Mouse (Mus musculus) small intestine, adult 2 months (tissue): ENCODE results near the gene Samd4b. TPM values are rescaled to one million over a fixed set of nuclear protein-coding genes. Genes with fewer than 3 reads are reported as not detected.
"Not testable (repeated sequence)": the region's sequence is repeated elsewhere in the genome, so short reads cannot be mapped to it uniquely, and the experiment has no call there.

ENCODE experiments used
- H3K27ac ChIP-seq: fragments of 200-500 bp; 2 replicates; pipeline ENCODE4 v1.5.1; 2012; ENCODE audit warnings: low read depth, low read length, control low read depth, inconsistent platforms; ENCODE audit not compliant: insufficient read depth
- H3K27me3 ChIP-seq: fragments of 200-500 bp; 2 replicates; pipeline ENCODE4 v1.6.1; 2012; ENCODE audit warnings: mild to moderate bottlenecking, moderate library complexity, low read length, inconsistent platforms; ENCODE audit not compliant: control insufficient read depth, insufficient read depth
- H3K36me3 ChIP-seq: fragments of 200-500 bp; 2 replicates; pipeline ENCODE4 v1.6.1; 2012; ENCODE audit warnings: mild to moderate bottlenecking, low read length, control low read depth, inconsistent platforms; ENCODE audit not compliant: control insufficient read depth, insufficient read depth
- H3K4me1 ChIP-seq: fragments of 200-500 bp; 2 replicates; pipeline ENCODE4 v1.6.1; 2012; ENCODE audit warnings: low read length, inconsistent platforms, mixed read lengths; ENCODE audit not compliant: control insufficient read depth, insufficient read depth, insufficient read length
- H3K4me3 ChIP-seq: fragments of 200-500 bp; 2 replicates; pipeline ENCODE4 v1.5.1; 2012; ENCODE audit warnings: low read depth, mild to moderate bottlenecking, control low read depth, inconsistent platforms, low read length, moderate library complexity
- CTCF ChIP-seq: fragments of 200-500 bp; IDR thresholded peaks from 2 replicates; pipeline ENCODE4 v1.5.1; 2012; ENCODE audit warnings: low read depth, mild to moderate bottlenecking, control low read depth, inconsistent platforms, low read length, moderate library complexity, mixed read lengths; ENCODE audit not compliant: insufficient replicate concordance, insufficient read length; ENCODE audit errors: extremely low read depth
- POLR2A ChIP-seq: fragments of 200-500 bp; IDR thresholded peaks from 2 replicates; pipeline ENCODE4 v1.6.1; 2012; ENCODE audit warnings: low read depth, mild to moderate bottlenecking, control low read depth, inconsistent platforms, low read length, moderate library complexity
- WGBS: fragments of 180-500 bp; shearing (Covaris S2); methylation state at CpG from one replicate; pipeline ENCODE4 v1.1.7; 2018; 5-methylcytosine and 5-hydroxymethylcytosine counted together
- polyA plus RNA-seq: library from polyadenylated mRNA; depleted of rRNA; stranded (reverse); fragments of >200 nt; gene quantifications from 2 replicates; pipeline ENCODE4 v1.2.3, GENCODE M21; 2012

Samd4b gene
- polyA plus RNA-seq, 1 experiment, result 82.0 TPM

DNA sequence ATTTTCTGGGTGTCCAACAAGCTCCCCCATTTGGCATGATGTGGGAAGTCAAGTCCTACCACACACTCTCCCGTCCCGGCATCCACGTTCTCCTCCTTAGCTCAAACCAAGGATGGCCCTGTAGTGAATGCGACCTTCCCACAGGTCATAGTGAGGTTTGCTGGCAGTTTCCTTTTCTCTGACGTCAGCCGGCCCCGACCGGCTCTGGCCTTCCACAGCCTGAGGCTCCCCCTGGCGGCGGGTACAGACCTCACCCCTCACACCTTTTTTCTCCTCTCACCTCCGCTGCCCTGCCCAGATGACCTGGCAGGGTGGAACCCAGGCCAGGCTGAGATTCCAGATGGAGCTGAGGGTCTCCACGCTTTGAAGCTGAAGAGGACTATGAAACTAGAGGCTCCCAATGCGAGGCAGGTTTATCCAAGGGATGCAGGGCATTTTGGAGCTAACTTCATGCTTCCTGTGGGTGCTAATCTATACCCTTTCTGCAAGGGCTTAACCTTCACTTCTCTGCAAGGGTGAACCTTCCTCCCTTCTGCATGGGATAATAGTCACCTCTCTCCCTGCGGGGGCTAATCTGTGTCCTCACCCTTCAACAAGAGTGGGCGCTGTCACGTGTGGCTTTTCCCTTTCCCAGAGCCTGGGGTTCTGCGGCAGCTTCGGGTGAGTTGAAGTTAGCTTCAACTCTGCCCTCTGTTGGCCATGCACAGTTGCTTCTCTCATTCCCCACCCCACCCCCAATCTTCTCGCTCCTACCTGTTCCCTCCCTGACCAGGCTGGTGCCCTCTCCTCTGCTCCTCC is 69.8 kb downstream of the Samd4b start:
- no peaks in the 10 kb centered on the region for H3K36me3 ChIP-seq
- H3K27me3 ChIP-seq, result no peaks in the 10 kb centered on the region
- H3K4me3 ChIP-seq, result no peak overlapping the region
- WGBS, result 3% methylated on average over 19 of the region's 19 CpGs
- no peaks in the 10 kb centered on the region; the same call in 1 of the 2 replicates for H3K4me1 ChIP-seq
- TF ChIP-seq POLR2A, result no peak
- TF ChIP-seq CTCF, result peak; percentile 87
- H3K27ac ChIP-seq, result no peak overlapping the region

DNA sequence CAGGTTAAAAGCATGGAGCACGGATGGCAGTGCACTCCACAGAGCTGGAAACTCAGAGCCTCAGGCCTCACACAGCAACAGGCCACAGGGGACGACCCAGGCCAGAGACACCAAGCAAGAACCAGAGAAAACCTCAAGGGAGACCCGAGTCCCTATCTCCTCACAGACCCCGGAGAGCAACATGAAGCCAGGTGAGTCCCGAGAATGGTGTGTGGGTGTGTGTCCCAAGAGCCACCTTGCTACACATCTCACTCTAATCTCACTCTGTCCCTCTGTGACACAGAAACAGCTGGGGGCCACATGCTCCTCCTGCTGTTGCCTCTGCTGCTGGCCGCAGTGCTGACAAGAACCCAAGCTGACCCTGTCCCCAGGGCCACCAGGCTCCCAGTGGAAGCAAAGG is 75.4 kb downstream of the Samd4b start, which contains the start of gene Ifnl3:
Ifnl3 (plus strand) TSS at position 301 of the 400 bp plus-strand sequence.
- not testable (repeated sequence) for H3K27me3 ChIP-seq, H3K36me3 ChIP-seq, H3K27ac ChIP-seq, H3K4me1 ChIP-seq, H3K4me3 ChIP-seq
- 59% methylated on average over 5 of the region's 6 CpGs for WGBS

DNA sequence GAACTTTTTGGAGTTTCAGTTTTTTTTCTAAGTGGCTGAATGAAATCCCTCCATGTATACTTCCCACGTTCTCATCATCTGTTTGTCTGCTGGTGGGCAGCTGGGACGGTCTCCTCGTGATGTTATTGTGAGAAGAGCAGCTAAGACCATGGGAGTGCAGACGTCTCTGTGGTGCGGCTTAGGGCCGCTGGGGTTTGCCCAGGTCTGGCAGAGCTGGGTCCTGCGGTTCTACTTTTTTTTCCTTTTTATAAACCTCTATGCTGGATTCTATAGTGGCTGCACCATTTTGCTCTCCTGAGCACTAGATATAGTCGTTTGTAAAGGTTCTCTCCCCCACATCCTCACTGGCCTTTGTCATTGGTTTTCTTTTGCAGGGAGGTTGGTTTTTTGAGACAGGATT is 86.5 kb downstream of the Samd4b start:
- TF ChIP-seq CTCF, result no peak
- no peak for TF ChIP-seq POLR2A
- Histone ChIP-seq H3K4me1 (no peaks in the 10 kb centered on the region), H3K27me3 (no peaks in the 10 kb centered on the region), H3K27ac (no peak overlapping the region), H3K36me3 (no peaks in the 10 kb centered on the region), H3K4me3 (no peak overlapping the region)
- 72% methylated on average over 8 of the region's 8 CpGs for WGBS

GRCm38 (mm10) chr7:28510405-28510974 is 87.5 kb downstream of the Samd4b start, which contains the start of gene Ifnl2:
Ifnl2 (minus strand) TSS chr7:28510455.
- not testable (repeated sequence) for H3K4me3 ChIP-seq, H3K36me3 ChIP-seq, H3K27me3 ChIP-seq, H3K4me1 ChIP-seq, H3K27ac ChIP-seq
- 28% methylated on average over 8 of the region's 8 CpGs for WGBS

GRCm38 (mm10) chr7:28509121-28509520 is 88.8 kb downstream of the Samd4b start:
- 65% methylated on average over 2 of the region's 2 CpGs for WGBS
- H3K4me1 ChIP-seq, H3K27me3 ChIP-seq, H3K36me3 ChIP-seq, H3K27ac ChIP-seq, H3K4me3 ChIP-seq: not testable (repeated sequence)

DNA sequence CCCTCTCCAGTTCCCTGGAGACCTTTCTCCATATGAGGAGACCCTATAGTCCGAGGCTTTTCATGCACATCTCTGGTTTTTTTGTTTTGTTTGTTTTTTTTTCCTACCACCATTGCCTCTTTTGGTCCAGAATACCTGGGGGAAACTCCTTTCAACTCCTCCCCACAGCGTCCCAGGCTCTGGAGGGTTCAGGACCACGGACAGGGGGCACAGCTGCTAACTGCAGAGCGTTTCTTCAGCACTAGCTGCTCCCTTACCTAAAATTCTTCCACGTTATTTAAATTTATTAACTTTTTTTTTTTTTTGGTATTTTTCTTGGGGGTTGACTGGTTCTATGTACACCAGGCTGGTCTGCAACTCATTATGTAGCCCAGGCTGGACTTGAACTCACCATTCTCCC is 92.4 kb downstream of the Samd4b start:
- TF ChIP-seq CTCF, result no peak
- no peak for TF ChIP-seq POLR2A
- WGBS, result 8% methylated on average over 5 of the region's 5 CpGs
- Histone ChIP-seq H3K36me3 (no peaks in the 10 kb centered on the region), H3K27ac (no peak overlapping the region), H3K4me3 (no peak overlapping the region), H3K27me3 (no peaks in the 10 kb centered on the region), H3K4me1 (no peaks in the 10 kb centered on the region)

DNA sequence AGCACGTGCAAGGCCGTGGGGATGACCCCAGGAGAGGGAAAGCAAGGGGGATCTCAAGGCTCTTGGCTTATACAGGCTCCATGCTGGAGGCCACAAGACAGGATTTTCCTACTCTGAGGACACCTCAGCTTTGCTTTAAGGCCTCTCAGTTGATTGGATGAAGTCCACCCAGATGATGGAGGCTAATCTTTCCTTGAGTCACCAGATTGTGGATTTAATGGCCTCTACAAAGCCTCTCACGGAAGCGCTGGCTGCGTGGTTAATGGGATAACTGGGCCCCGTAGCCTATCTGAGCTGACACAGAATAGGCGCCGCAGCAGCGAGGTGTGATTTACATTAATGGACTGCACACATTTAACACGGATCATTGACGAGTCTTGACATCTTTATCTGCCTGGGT is 102.5 kb downstream of the Samd4b start:
- Histone ChIP-seq H3K4me1 (no peaks in the 10 kb centered on the region), H3K4me3 (no peak overlapping the region), H3K27me3 (no peaks in the 10 kb centered on the region), H3K27ac (no peak overlapping the region), H3K36me3 (no peaks in the 10 kb centered on the region)
- no peak for TF ChIP-seq CTCF
- TF ChIP-seq POLR2A, result no peak
- WGBS, result 66% methylated on average over 11 of the region's 11 CpGs
